Mouse (Mus musculus) C2C12 (cell line): ENCODE measurements around the gene Elovl6. TPM values are rescaled to one million over a fixed set of nuclear protein-coding genes. Genes with fewer than 3 reads are reported as not detected.

Experiments used
- H3K27me3 ChIP-seq: one replicate; pipeline ENCODE4 v1.6.1; 2011; ENCODE audit not compliant: control insufficient read depth, insufficient read depth, insufficient read length
- H3K36me3 ChIP-seq: one replicate; pipeline ENCODE4 v1.6.1; 2011; ENCODE audit not compliant: control insufficient read depth, insufficient read depth
- H3K4me3 ChIP-seq: one replicate; pipeline ENCODE4 v1.5.1; 2011; ENCODE audit warnings: mild to moderate bottlenecking, control low read depth; ENCODE audit not compliant: poor library complexity, insufficient read depth, severe bottlenecking
- H3K79me2 ChIP-seq: one replicate; pipeline ENCODE4 v1.6.1; 2011; ENCODE audit not compliant: control insufficient read depth, insufficient read depth
- H3K79me3 ChIP-seq: one replicate; pipeline ENCODE4 v1.6.1; 2011; ENCODE audit warnings: low read depth, control low read depth
- H3ac ChIP-seq: one replicate; pipeline ENCODE3; 2011; ENCODE audit warnings: low read depth; ENCODE audit not compliant: control insufficient read depth, insufficient read length
- CEBPB ChIP-seq: IDR thresholded peaks from one replicate; pipeline ENCODE4 v1.6.1; 2011; ENCODE audit warnings: low read depth, mild to moderate bottlenecking, control low read depth, moderate library complexity
- CTCF ChIP-seq: IDR thresholded peaks from one replicate; pipeline ENCODE4 v1.5.1; 2011; ENCODE audit not compliant: control insufficient read depth, insufficient read depth, insufficient read length
- FOSL1 ChIP-seq: IDR thresholded peaks from one replicate; pipeline ENCODE4 v1.8.0; 2011; ENCODE audit warnings: mild to moderate bottlenecking, low read length; ENCODE audit not compliant: poor library complexity, insufficient read depth, severe bottlenecking
- MAX ChIP-seq: IDR thresholded peaks from one replicate; pipeline ENCODE4 v1.6.1; 2011; ENCODE audit warnings: mild to moderate bottlenecking, control low read depth
- MYOD1 ChIP-seq: IDR thresholded peaks from one replicate; pipeline ENCODE4 v1.6.1; 2011; ENCODE audit warnings: low read depth; ENCODE audit not compliant: control insufficient read depth, insufficient read length
- MYOG ChIP-seq: IDR thresholded peaks from one replicate; pipeline ENCODE4 v1.6.1; 2011; ENCODE audit not compliant: control insufficient read depth, insufficient read length; ENCODE audit errors: extremely low read depth
- USF1 ChIP-seq: IDR thresholded peaks from one replicate; pipeline ENCODE4 v1.6.1; 2011; ENCODE audit warnings: low read depth, mild to moderate bottlenecking, control low read depth, moderate library complexity
- polyA plus RNA-seq: library from polyadenylated mRNA; unstranded; fragments of >200 nt; fragmentation: generic; extraction: Trizol; gene quantifications from one replicate; pipeline ENCODE4 v1.2.1, GENCODE M21; 2012; ENCODE audit warnings: missing spikeins

Gene Elovl6
- polyA plus RNA-seq, 1 experiment = 8.0 TPM

DNA sequence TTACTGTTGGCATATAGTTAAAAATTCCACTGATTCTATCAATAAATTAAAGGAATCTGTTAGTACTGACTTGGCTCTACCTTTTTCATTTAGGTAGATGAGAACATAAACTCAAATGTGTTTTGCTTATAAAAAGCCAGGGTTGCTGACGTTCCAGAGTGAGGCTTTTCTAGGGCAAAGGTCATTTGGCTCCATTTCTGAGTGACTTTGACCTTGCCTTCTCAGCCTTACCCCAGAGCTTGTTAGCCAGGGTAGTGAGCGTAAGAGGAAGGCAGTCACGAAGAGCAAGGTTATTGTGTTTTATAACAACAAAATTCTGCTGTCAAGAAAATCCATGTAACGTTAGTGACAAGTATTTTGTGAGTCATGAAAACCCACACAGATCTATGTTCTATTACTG is 50.3 kb downstream of the Elovl6 start:
- Histone ChIP-seq H3ac (no peak overlapping the region), H3K36me3 (peaks cover 4% of the 10 kb centered on the region), H3K79me3 (peaks cover 2% of the 10 kb centered on the region), H3K79me2 (peaks cover 7% of the 10 kb centered on the region), H3K27me3 (no peaks in the 10 kb centered on the region), H3K4me3 (no peak overlapping the region)
- TF ChIP-seq CTCF = no peak
- no peak for TF ChIP-seq MYOD1
- no peak for TF ChIP-seq FOSL1
- no peak for TF ChIP-seq MYOG
- TF ChIP-seq USF1 = no peak
- TF ChIP-seq MAX = no peak

DNA sequence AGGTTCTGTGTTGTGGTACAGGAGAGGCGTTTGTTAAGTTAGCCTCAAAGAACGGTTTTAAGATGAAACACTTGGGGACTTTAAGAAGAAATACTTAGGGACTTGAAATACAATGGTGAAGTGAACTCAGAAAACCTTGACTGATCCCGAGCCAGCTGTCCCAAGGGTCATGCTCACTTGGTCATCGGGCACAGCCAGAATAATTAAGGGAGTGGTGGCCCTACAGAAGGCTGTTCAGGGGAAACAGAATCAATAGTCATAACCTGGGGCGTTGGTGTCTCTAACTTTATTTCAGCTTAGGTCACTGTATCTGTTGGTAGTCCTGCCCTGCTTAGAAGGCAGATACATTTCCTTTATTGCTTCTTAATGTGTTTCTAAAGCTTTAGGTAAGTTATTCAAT is 51.1 kb downstream of the Elovl6 start:
- no peak for TF ChIP-seq CEBPB
- TF ChIP-seq USF1 = no peak
- TF ChIP-seq MYOD1 = no peak
- TF ChIP-seq MAX = no peak
- TF ChIP-seq FOSL1 = no peak
- TF ChIP-seq CTCF = no peak
- no peak for TF ChIP-seq MYOG
- Histone ChIP-seq H3K27me3 (no peaks in the 10 kb centered on the region), H3K79me3 (peaks cover 6% of the 10 kb centered on the region), H3ac (no peak overlapping the region), H3K79me2 (peaks cover 3% of the 10 kb centered on the region), H3K4me3 (no peak overlapping the region), H3K36me3 (peaks cover 4% of the 10 kb centered on the region)

DNA sequence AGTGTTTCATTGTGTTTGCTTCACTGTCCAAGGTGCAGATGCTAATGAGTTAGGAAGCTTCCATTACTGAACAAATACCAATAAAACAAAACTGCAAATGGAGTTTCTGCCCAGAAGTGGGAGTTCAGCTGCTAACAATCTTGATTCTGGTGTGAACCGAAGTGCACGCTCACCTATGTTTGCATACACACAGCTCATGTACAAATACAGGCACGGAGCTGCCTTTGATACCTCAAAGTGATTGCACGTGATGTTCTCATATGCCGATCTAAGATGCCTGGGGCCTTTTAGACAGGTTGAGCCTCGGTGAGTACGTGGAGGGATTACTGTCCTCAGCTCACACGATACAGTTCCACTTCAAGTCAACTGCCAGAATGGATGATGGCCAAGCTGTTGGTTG is 55.8 kb downstream of the Elovl6 start:
- TF ChIP-seq CEBPB (no peak), CTCF (no peak), MYOG (no peak), FOSL1 (no peak), MAX (no peak), MYOD1 (no peak), USF1 (no peak)
- H3K4me3 ChIP-seq = no peak overlapping the region
- H3K79me3 ChIP-seq = peaks cover 10% of the 10 kb centered on the region
- no peaks in the 10 kb centered on the region for H3K36me3 ChIP-seq
- no peak overlapping the region for H3ac ChIP-seq
- no peaks in the 10 kb centered on the region for H3K79me2 ChIP-seq
- no peaks in the 10 kb centered on the region for H3K27me3 ChIP-seq

DNA sequence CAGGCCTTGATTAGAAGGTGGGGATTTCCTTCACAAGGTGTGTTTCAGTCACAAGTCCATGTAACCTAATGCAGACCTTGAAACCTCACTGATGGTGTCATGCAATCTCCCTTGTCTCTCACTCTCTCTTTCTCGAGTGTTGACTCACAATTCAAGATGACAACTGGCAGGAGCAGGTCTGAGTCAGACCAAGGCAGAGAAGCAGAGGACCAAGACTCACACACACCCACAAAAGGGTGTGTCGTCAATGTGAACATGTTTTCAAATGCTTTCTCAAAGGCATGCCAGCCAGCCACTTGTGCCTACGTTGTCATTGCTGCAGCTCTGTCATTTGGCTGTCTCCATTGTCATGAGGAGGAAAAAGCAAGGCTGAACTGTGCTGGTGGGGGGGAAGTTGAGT is 56.6 kb downstream of the Elovl6 start:
- no peak overlapping the region for H3K4me3 ChIP-seq

DNA sequence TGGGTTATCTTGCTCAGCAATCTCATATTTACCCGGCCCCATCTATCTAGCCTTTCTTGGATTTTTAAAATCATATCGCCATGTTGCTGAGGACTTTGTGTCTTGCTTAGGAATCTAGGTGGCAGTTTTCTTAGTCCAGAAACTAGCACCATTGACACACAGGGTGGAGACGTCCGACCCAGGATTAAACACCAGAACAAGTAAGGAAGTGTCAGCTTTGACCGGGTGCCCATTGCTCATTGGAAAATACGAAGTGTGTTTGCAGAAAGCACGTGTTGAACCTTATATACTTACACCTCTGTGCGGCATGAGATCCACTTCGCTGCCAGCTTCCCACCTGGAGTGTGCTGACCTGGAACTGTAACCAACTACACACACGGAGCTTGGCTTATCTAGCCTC is 57.5 kb downstream of the Elovl6 start:
- Histone ChIP-seq H3ac (no peak overlapping the region), H3K4me3 (no peak overlapping the region), H3K36me3 (no peaks in the 10 kb centered on the region), H3K79me3 (peaks cover 10% of the 10 kb centered on the region), H3K27me3 (no peaks in the 10 kb centered on the region), H3K79me2 (no peaks in the 10 kb centered on the region)
- no peak for TF ChIP-seq USF1
- TF ChIP-seq FOSL1 = no peak
- no peak for TF ChIP-seq CEBPB
- TF ChIP-seq CTCF = no peak
- TF ChIP-seq MAX = no peak
- no peak for TF ChIP-seq MYOG
- TF ChIP-seq MYOD1 = no peak

More for the DNA sequence above, 56.6 kb downstream of the Elovl6 start:
- no peak for TF ChIP-seq CEBPB
- no peak for TF ChIP-seq USF1
- TF ChIP-seq FOSL1 = no peak
- TF ChIP-seq MAX = no peak
- no peak for TF ChIP-seq MYOG
- no peak for TF ChIP-seq MYOD1
- TF ChIP-seq CTCF = no peak
- Histone ChIP-seq H3K36me3 (no peaks in the 10 kb centered on the region), H3K27me3 (no peaks in the 10 kb centered on the region), H3K79me2 (no peaks in the 10 kb centered on the region), H3ac (no peak overlapping the region), H3K79me3 (peaks cover 11% of the 10 kb centered on the region)

DNA sequence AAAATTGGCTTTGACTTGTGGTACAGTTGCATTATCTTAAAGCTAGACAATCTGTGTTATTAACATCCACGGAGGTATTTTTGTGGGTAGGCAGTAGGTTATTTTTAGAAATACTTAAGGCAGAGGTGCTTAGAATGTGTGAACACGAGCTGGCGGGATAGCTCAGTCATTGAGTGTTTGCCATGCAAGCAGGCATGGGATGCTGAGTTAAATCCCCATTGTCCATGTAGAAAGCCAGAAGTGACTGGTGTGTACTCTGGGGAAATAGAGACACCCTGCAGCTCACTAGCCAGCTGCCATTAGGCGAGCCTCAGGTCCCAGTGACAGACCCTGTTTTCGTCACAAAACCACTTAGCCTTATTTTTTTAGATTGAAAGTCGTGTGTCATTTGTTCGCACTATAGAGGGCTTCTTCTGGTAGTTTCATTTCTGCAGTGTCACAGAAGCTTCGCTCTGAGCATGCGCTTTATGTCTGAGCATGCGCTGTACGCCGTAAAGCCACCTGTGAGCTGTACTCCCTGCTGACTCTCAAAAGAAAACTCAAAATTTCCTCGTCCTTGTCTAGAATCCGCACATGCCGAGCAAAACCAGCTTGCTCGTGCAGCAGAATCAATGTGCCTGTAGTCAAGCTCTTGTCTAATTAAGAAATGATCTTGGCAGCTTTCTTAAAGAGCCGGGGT is 58.5 kb downstream of the Elovl6 start:
- peaks cover 10% of the 10 kb centered on the region for H3K79me3 ChIP-seq
- H3K36me3 ChIP-seq = peaks cover 2% of the 10 kb centered on the region
- no peak for TF ChIP-seq CTCF
- no peak for TF ChIP-seq CEBPB
- TF ChIP-seq MAX = no peak
- no peak for TF ChIP-seq USF1
- TF ChIP-seq MYOD1 = no peak
- TF ChIP-seq MYOG = no peak
- TF ChIP-seq FOSL1 = no peak
- H3K27me3 ChIP-seq = no peaks in the 10 kb centered on the region
- H3ac ChIP-seq = no peak overlapping the region
- no peaks in the 10 kb centered on the region for H3K79me2 ChIP-seq
- H3K4me3 ChIP-seq = no peak overlapping the region
